Mouse (Mus musculus) liver, postnatal 0 days (tissue): Measurements from ENCODE around the gene Tmprss6. TPM values are rescaled to one million over a fixed set of nuclear protein-coding genes. Genes with fewer than 3 reads are reported as not detected.

ENCODE experiments used
- ATAC-seq: fragments of 200-750 bp; cut with Nextera tagmentation; 2 replicates; pipeline ENCODE4 v1.8.0; 2017; ENCODE audit warnings: mild to moderate bottlenecking, moderate library complexity
- DNase-seq: peaks from one replicate; pipeline ENCODE4 v3.0.0-alpha.2; 2016
- H3K27ac ChIP-seq: fragments of 300-500 bp; sonication (generic); 2 replicates; pipeline ENCODE4 v1.5.1; 2014; ENCODE audit warnings: antibody characterized with exemption, moderate library complexity, mild to moderate bottlenecking, low read depth
- H3K27me3 ChIP-seq: fragments of 300-500 bp; sonication (generic); 2 replicates; pipeline ENCODE4 v1.6.1; 2014; ENCODE audit warnings: low read length, control low read depth, mixed read lengths; ENCODE audit not compliant: insufficient read depth
- H3K36me3 ChIP-seq: fragments of 300-500 bp; sonication (generic); replicated peaks from 2 replicates; pipeline ENCODE4 v1.6.1; 2014; ENCODE audit warnings: mild to moderate bottlenecking, control low read depth, low read length, moderate library complexity, mixed read lengths; ENCODE audit not compliant: insufficient read depth
- H3K4me1 ChIP-seq: fragments of 300-500 bp; sonication (generic); 2 replicates; pipeline ENCODE4 v1.6.1; 2014; ENCODE audit warnings: antibody characterized with exemption, mild to moderate bottlenecking, control low read depth; ENCODE audit not compliant: insufficient read depth
- H3K4me2 ChIP-seq: fragments of 300-500 bp; sonication (generic); 2 replicates; pipeline ENCODE4 v1.6.1; 2014; ENCODE audit warnings: low read depth, mild to moderate bottlenecking, low read length, moderate library complexity, mixed read lengths
- H3K4me3 ChIP-seq: fragments of 300-500 bp; sonication (generic); 2 replicates; pipeline ENCODE4 v1.5.1; 2014; ENCODE audit warnings: low read depth, low read length
- H3K9ac ChIP-seq: fragments of 300-500 bp; sonication (generic); replicated peaks from 2 replicates; pipeline ENCODE4 v1.6.1; 2014; ENCODE audit warnings: mild to moderate bottlenecking, moderate library complexity
- H3K9me3 ChIP-seq: fragments of 300-500 bp; sonication (generic); 2 replicates; pipeline ENCODE4 v1.6.1; 2016; ENCODE audit warnings: mild to moderate bottlenecking, control low read depth, low read length, mixed read lengths
- CTCF ChIP-seq: sonication (generic); IDR thresholded peaks from 2 replicates; pipeline ENCODE4 v1.5.1; 2016; ENCODE audit warnings: antibody characterized with exemption, low read depth
- EP300 ChIP-seq: IDR thresholded peaks from 2 replicates; pipeline ENCODE4 v1.6.1; 2016; ENCODE audit warnings: antibody characterized with exemption, low read depth, mild to moderate bottlenecking
- WGBS: fragments of 180-500 bp; shearing (Covaris S2); extraction: QIAGEN DNeasy Blood & Tissue Kit; methylation state at CpG from one replicate; pipeline ENCODE4 v1.1.7; 2014; ENCODE audit not compliant: insufficient replicate concordance; 5-methylcytosine and 5-hydroxymethylcytosine counted together
- polyA plus RNA-seq: library from polyadenylated mRNA; unstranded; fragments of >200 nt; fragmentation: Nextera tagmentation; extraction: Ambion mirVana; gene quantifications from 2 replicates; pipeline ENCODE4 v1.2.1, GENCODE M21; 2015

Gene Tmprss6
- polyA plus RNA-seq, 1 experiment from 2014 or later: 80.3 TPM

DNA sequence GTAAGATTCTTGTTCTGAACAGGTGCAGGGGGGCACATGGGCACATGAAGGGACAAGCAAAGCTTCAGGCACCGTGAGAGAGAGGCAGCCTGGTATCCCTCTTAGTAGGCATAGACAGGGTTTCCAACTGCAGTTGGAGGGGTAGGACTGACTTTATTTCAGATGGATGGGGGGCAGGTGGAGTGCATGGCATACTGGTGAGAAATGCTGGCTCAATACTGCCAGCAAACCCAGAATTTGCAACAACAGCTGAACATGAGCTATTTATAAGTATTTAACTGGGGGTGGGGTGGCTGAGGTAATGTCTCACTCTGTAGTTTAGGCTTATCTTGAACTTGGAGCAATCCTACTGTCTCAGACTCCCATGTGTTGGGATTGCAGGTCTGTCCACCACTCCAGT is 35.6 kb upstream of the Tmprss6 start:
- ATAC-seq (no peak), DNase-seq (no peak)
- Histone ChIP-seq H3K4me1 (no peaks in the 10 kb centered on the region), H3K4me2 (no peak overlapping the region), H3K9me3 (peaks cover 3% of the 10 kb centered on the region; the same call in 1 of the 2 replicates), H3K4me3 (no peak overlapping the region), H3K36me3 (no peaks in the 10 kb centered on the region), H3K27me3 (no peaks in the 10 kb centered on the region), H3K27ac (no peak overlapping the region), H3K9ac (no peak overlapping the region)
- WGBS: 63% methylated on average over 1 of the region's 1 CpGs
- TF ChIP-seq CTCF: no peak
- no peak for TF ChIP-seq EP300

- H3K4me2 ChIP-seq: no peak overlapping the region
- no peaks in the 10 kb centered on the region for H3K27me3 ChIP-seq
- 72% methylated on average over 18 of the region's 18 CpGs for WGBS
- DNase-seq (no peak), ATAC-seq (no peak)
- peaks cover 3% of the 10 kb centered on the region; the same call in 1 of the 2 replicates for H3K9me3 ChIP-seq
- H3K36me3 ChIP-seq: no peaks in the 10 kb centered on the region
- no peaks in the 10 kb centered on the region for H3K4me1 ChIP-seq
- TF ChIP-seq EP300 (no peak), CTCF (no peak)
- H3K27ac ChIP-seq: no peak overlapping the region
- H3K4me3 ChIP-seq: no peak overlapping the region
- H3K9ac ChIP-seq: no peak overlapping the region
Observed at GRCm38 (mm10) chr15:78502437-78503132, 34.2 kb upstream of the Tmprss6 start.

GRCm38 (mm10) chr15:78494968-78495406 is 26.6 kb upstream of the Tmprss6 start, which contains the start of gene Il2rb:
Gene Il2rb, minus strand, starts transcription at chr15:78495271.
- no peak for ATAC-seq
- H3K9ac ChIP-seq: no peak within 1 kb of the TSS
- H3K36me3 ChIP-seq: no peaks in the 10 kb centered on the region
- WGBS: 73% methylated on average over 10 of the region's 11 CpGs
- no peaks in the 10 kb centered on the region for H3K9me3 ChIP-seq
- TF ChIP-seq EP300 (no peak), CTCF (no peak)
- no peak within 1 kb of the TSS for H3K27ac ChIP-seq
- no peak within 1 kb of the TSS for H3K4me2 ChIP-seq
- no peak for DNase-seq
- no peaks in the 10 kb centered on the region for H3K27me3 ChIP-seq
- H3K4me3 ChIP-seq: no peak within 1 kb of the TSS
- H3K4me1 ChIP-seq: no peaks in the 10 kb centered on the region

GRCm38 (mm10) chr15:78493401-78494010 is 25.1 kb upstream of the Tmprss6 start:
- TF ChIP-seq CTCF (no peak), EP300 (no peak)
- Histone ChIP-seq H3K36me3 (no peaks in the 10 kb centered on the region), H3K4me3 (no peak overlapping the region), H3K27ac (no peak overlapping the region), H3K4me2 (no peak overlapping the region), H3K9ac (no peak overlapping the region), H3K9me3 (no peaks in the 10 kb centered on the region), H3K4me1 (no peaks in the 10 kb centered on the region), H3K27me3 (no peaks in the 10 kb centered on the region)
- ATAC-seq (no peak), DNase-seq (no peak)
- 64% methylated on average over 10 of the region's 10 CpGs for WGBS

- WGBS: 76% methylated on average over 3 of the region's 3 CpGs
Observed at GRCm38 (mm10) chr15:78491301-78491700, 22.9 kb upstream of the Tmprss6 start.

DNA sequence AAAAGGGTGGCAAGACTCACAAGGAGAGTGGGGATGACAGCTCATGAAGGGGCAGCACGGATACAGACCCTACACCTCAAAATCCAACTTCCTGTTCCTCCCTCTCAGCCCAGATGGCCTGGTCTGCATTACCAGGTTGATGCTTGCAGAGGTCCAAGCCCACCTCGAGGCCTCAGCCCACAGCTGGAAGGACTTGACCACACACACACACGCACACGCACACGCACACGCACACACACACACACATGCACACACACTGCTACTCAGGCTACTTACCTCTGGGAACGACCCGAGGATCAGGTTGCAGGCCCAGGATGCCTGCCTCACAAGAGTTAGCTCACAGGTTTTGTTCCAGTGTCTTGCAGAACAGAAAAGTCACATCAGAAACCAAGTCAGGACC is 21.5 kb upstream of the Tmprss6 start:
- no peaks in the 10 kb centered on the region for H3K36me3 ChIP-seq
- H3K27me3 ChIP-seq: no peaks in the 10 kb centered on the region
- DNase-seq (no peak), ATAC-seq (no peak)
- H3K4me3 ChIP-seq: no peak overlapping the region
- WGBS: 72% methylated on average over 8 of the region's 8 CpGs
- no peak overlapping the region for H3K4me2 ChIP-seq
- H3K27ac ChIP-seq: no peak overlapping the region
- TF ChIP-seq CTCF: no peak
- no peak for TF ChIP-seq EP300
- no peak overlapping the region for H3K9ac ChIP-seq
- no peaks in the 10 kb centered on the region for H3K4me1 ChIP-seq
- no peaks in the 10 kb centered on the region for H3K9me3 ChIP-seq

More at GRCm38 (mm10) chr15:78491301-78491700, 22.9 kb upstream of the Tmprss6 start:
- H3K27me3 ChIP-seq: no peaks in the 10 kb centered on the region
- H3K9ac ChIP-seq: no peak overlapping the region
- H3K4me3 ChIP-seq: no peak overlapping the region
- H3K27ac ChIP-seq: no peak overlapping the region
- no peaks in the 10 kb centered on the region for H3K4me1 ChIP-seq
- H3K4me2 ChIP-seq: no peak overlapping the region
- DNase-seq (no peak), ATAC-seq (no peak)
- no peak for TF ChIP-seq EP300
- no peak for TF ChIP-seq CTCF
- no peaks in the 10 kb centered on the region for H3K36me3 ChIP-seq
- H3K9me3 ChIP-seq: no peaks in the 10 kb centered on the region
